Mouse (Mus musculus): ENCODE results near the gene Prss28. TPM values are rescaled to one million over a fixed set of nuclear protein-coding genes. Genes with fewer than 3 reads are reported as not detected.

Prss28 gene
- polyA plus RNA-seq (2015; fragmentation: Nextera tagmentation; extraction: Ambion mirVana), result not detected in 2 replicates

DNA sequence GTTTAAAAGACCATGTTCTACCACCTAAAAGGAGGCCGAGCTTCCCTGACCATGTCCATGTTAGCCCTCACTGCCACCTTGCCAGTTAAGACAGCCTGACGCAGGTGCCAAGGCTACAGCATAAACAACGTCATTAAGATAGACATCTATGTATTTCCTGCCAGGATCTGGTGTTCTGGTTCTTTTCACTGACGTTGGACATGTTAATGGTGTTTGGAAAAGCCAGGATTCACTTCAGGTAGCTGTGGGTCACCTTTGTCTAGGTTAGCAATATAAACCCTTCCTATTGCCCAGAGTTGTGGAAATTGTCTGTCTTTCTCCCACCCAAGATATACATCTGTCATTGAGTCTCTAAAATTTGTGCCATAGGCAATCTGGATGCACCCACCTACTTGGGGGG is at the start of gene Prss28:
Prss28 (plus strand) TSS at position 301 of the 400 bp plus-strand sequence.
- 37% methylated on average over 4 of the region's 4 CpGs for WGBS (ENCODE audit: insufficient replicate concordance)

DNA sequence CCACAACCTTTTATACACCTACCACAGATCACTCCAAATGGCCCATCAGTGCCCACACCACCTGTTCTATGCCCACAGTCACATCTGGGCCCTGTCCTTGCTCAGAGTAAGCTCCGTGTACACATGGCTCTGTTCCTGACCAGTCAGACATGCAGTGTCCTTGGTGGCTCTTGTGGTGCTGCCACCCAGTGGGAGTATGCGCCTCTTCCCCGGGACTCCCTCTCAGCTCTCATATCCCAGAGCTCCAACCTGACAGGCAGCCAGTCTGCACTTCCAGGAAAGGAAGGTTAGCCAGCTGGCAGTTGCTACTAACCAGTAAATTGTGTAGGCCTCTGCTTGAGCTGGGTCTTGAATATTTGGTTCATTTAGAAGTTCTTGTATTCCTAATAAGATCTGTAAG is 44.0 kb upstream of the Prss28 start:
- ATAC-seq (ENCODE audit: low read depth), result 0 out of 2 replicates have a peak, but pooled peaks have one; percentile 31

More for the DNA sequence above, at the start of gene Prss28:
- Histone ChIP-seq H3K9me3 (replicated peaks; ENCODE audit: control insufficient read depth, low read length) (no peaks in the 10 kb centered on the region), H3K4me1 (ENCODE audit: control insufficient read depth, low read depth, low read length) (no peaks in the 10 kb centered on the region), H3K4me2 (ENCODE audit: low read depth, low read length) (no peak within 1 kb of the TSS), H3K9ac (ENCODE audit: low read depth, low read length) (no peak within 1 kb of the TSS), H3K27me3 (ENCODE audit: control insufficient read depth, insufficient read depth, low read depth, low read length) (no peaks in the 10 kb centered on the region), H3K27ac (ENCODE audit: low read length) (no peak within 1 kb of the TSS), H3K36me3 (ENCODE audit: control insufficient read depth, insufficient read depth) (no peaks in the 10 kb centered on the region), H3K4me3 (ENCODE audit: low read depth, low read length) (no peak within 1 kb of the TSS)
- ATAC-seq (ENCODE audit: low read depth), result no peak

DNA sequence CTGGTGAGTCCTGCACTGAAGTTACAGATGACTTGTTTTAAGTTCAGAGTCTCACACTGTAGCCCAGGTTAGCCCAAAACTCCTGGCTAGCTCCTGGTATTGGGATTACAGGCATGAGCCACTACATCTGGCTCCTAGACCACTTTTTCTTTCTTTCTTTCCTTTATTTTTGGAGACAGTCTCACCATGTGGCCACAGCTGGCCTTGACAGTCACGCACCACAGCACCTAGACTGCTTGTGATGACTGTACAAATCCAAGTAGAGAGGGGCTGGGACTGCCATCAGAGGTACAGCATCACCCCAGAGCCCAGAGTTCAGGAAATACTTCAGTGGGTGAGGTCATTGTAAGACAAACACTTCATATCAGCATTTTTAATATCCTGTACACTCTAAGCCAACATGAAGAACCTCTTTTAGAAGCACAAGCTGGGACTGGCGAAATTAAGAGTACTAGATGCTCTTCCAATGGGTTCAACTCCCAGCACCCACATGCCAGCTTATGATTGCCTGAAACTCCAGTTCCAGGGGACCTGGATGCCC is 37.6 kb upstream of the Prss28 start:
- WGBS (ENCODE audit: insufficient replicate concordance), result 65% methylated on average over 2 of the region's 2 CpGs
- Histone ChIP-seq H3K9ac (ENCODE audit: low read depth, low read length) (no peak overlapping the region; the same call in 1 of the 2 replicates), H3K4me3 (ENCODE audit: low read depth, low read length) (no peak overlapping the region), H3K36me3 (ENCODE audit: control insufficient read depth, insufficient read depth) (peaks cover 30% of the 10 kb centered on the region), H3K27me3 (ENCODE audit: control insufficient read depth, insufficient read depth, low read depth, low read length) (no peaks in the 10 kb centered on the region), H3K4me1 (ENCODE audit: control insufficient read depth, low read depth, low read length) (peaks cover 35% of the 10 kb centered on the region), H3K4me2 (ENCODE audit: low read depth, low read length) (peak overlapping the region; percentile 70), H3K9me3 (replicated peaks; ENCODE audit: control insufficient read depth, low read length) (no peaks in the 10 kb centered on the region), H3K27ac (ENCODE audit: low read length) (no peak overlapping the region)
- ATAC-seq (ENCODE audit: low read depth), result no peak

More for the DNA sequence above, 44.0 kb upstream of the Prss28 start:
- H3K9me3 ChIP-seq (replicated peaks; ENCODE audit: control insufficient read depth, low read length), result no peaks in the 10 kb centered on the region
- no peak overlapping the region for H3K27ac ChIP-seq (ENCODE audit: low read length)
- H3K4me3 ChIP-seq (ENCODE audit: low read depth, low read length), result no peak overlapping the region
- peaks cover 60% of the 10 kb centered on the region for H3K36me3 ChIP-seq (ENCODE audit: control insufficient read depth, insufficient read depth)
- no peaks in the 10 kb centered on the region for H3K4me1 ChIP-seq (ENCODE audit: control insufficient read depth, low read depth, low read length)
- 72% methylated on average over 3 of the region's 3 CpGs for WGBS (ENCODE audit: insufficient replicate concordance)
- no peak overlapping the region for H3K4me2 ChIP-seq (ENCODE audit: low read depth, low read length)
- H3K9ac ChIP-seq (ENCODE audit: low read depth, low read length), result no peak overlapping the region
- no peaks in the 10 kb centered on the region for H3K27me3 ChIP-seq (ENCODE audit: control insufficient read depth, insufficient read depth, low read depth, low read length)

DNA sequence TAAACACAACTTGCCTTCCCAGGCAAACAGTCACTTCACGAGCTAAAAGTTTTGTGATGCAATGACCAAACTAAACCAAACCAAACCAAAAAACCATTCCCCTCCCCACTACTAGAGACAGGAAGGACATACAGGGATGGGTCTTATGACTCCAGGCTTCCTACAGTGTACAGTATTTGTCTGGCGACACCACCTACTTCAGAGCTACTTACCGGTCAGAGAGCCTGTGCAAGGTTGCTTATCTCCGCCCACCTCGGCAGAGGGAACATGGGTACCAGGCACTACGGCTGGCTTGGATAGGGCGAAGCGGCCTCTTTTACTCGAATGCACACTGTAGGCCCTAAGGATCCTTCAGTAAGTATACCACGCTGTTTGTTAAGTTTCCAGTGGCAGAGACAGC is 36.1 kb upstream of the Prss28 start:
- H3K9ac ChIP-seq (ENCODE audit: low read depth, low read length), result peak overlapping the region; percentile 99
- peak; percentile 19 for ATAC-seq (ENCODE audit: low read depth)
- WGBS (ENCODE audit: insufficient replicate concordance), result under 1% methylated on average over 10 of the region's 10 CpGs
- peaks cover 16% of the 10 kb centered on the region for H3K36me3 ChIP-seq (ENCODE audit: control insufficient read depth, insufficient read depth)
- no peaks in the 10 kb centered on the region for H3K27me3 ChIP-seq (ENCODE audit: control insufficient read depth, insufficient read depth, low read depth, low read length)
- H3K9me3 ChIP-seq (replicated peaks; ENCODE audit: control insufficient read depth, low read length), result no peaks in the 10 kb centered on the region
- H3K4me3 ChIP-seq (ENCODE audit: low read depth, low read length), result peak overlapping the region; percentile 97
- H3K4me1 ChIP-seq (ENCODE audit: control insufficient read depth, low read depth, low read length), result peaks cover 35% of the 10 kb centered on the region
- H3K27ac ChIP-seq (ENCODE audit: low read length), result peak overlapping the region; percentile 97
- H3K4me2 ChIP-seq (ENCODE audit: low read depth, low read length), result peak overlapping the region; percentile 70

DNA sequence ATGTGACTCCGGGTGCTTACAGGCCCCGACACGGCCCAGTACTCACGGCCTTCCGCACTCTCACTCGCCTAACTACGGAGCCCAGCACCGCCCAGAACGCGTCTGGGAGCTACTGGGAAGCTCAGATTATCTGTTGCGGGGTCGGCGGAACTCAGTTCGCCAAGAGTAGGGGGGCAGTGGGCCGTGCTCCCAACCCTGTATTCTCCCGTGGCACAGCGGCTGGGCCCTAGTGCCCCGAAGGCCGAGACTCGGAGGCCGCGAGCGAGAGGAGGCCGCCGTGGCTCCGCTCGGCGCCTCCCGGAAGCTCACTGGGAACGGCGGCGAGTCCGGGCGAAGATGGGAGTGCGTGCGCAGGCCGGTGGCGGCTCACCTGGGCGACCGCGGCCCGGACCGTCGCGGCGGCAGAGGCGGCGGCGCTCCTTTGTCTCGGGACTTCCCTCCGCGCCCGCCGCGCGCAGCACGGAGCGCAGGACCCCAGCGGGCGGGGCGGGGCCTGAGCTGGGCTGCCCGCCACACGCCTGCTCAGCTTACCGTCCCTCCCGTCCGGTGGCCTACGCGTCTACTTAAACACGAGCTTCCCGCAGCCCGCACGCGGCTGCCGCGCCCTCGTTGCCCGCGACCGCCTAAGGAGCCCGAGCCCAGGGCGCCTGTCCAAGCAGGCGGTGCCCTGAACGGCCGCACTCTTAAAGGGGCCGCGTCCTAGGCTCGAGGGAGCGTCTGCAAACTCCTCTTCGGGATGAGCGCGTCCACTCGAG is 35.3 kb upstream of the Prss28 start:
- 0% methylated on average over 88 of the region's 92 CpGs for WGBS (ENCODE audit: insufficient replicate concordance)
- H3K36me3 ChIP-seq (ENCODE audit: control insufficient read depth, insufficient read depth), result peaks cover 8% of the 10 kb centered on the region
- H3K27me3 ChIP-seq (ENCODE audit: control insufficient read depth, insufficient read depth, low read depth, low read length), result no peaks in the 10 kb centered on the region
- H3K9ac ChIP-seq (ENCODE audit: low read depth, low read length), result peak overlapping the region; percentile 99
- no peaks in the 10 kb centered on the region for H3K9me3 ChIP-seq (replicated peaks; ENCODE audit: control insufficient read depth, low read length)
- H3K4me1 ChIP-seq (ENCODE audit: control insufficient read depth, low read depth, low read length), result peaks cover 35% of the 10 kb centered on the region
- H3K27ac ChIP-seq (ENCODE audit: low read length), result peak overlapping the region; percentile 97
- H3K4me2 ChIP-seq (ENCODE audit: low read depth, low read length), result peak overlapping the region; percentile 70
- peak overlapping the region; percentile 97 for H3K4me3 ChIP-seq (ENCODE audit: low read depth, low read length)
- ATAC-seq (ENCODE audit: low read depth), result peak; percentile 85

DNA sequence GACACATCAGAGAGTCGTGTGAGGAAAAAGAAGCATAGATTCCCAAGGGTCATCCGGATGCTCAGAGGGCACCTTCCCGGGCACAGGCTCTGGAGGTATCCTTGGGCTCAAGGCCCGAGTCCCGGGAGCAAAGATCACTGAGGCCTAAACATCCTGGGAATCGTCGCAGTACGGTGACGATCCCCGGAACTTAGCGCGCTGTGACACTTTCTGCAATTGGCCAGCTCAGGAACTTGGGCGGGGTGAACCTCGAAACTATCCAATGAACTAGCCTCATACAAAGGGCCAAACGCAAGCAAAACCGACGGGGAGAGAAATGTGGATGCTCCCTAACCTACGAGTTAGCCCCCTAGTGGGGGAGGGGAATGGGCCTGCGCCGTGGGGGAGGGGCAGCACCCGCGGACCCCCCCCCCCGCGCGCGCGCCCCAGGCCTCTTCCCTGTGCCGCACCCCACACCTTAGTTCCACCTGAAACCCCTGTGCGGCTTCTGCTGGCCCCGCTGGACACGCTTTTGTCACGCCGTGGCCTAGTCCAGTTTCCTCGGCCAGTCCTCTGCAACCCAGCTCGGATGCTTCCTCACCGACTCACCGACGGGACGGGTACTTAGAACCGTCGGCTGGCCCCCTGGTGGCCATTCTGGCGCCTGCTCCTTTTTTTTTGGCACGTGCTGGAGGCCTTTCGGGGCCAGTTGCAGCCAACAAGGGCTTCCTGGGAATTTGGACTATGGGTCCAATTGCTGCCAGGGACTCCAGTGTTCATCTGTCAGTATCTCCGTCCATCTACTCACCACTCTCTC is 34.5 kb upstream of the Prss28 start:
- Histone ChIP-seq H3K9me3 (replicated peaks; ENCODE audit: control insufficient read depth, low read length) (no peaks in the 10 kb centered on the region), H3K36me3 (ENCODE audit: control insufficient read depth, insufficient read depth) (peaks cover under 1% of the 10 kb centered on the region; the same call in 1 of the 2 replicates), H3K27ac (ENCODE audit: low read length) (peak overlapping the region; percentile 97), H3K27me3 (ENCODE audit: control insufficient read depth, insufficient read depth, low read depth, low read length) (no peaks in the 10 kb centered on the region), H3K4me1 (ENCODE audit: control insufficient read depth, low read depth, low read length) (peaks cover 35% of the 10 kb centered on the region), H3K4me3 (ENCODE audit: low read depth, low read length) (peak overlapping the region; percentile 97), H3K4me2 (ENCODE audit: low read depth, low read length) (peak overlapping the region; percentile 70), H3K9ac (ENCODE audit: low read depth, low read length) (peak overlapping the region; percentile 99)
- ATAC-seq (ENCODE audit: low read depth), result peak; percentile 80
- WGBS (ENCODE audit: insufficient replicate concordance), result 1% methylated on average over 41 of the region's 45 CpGs

DNA sequence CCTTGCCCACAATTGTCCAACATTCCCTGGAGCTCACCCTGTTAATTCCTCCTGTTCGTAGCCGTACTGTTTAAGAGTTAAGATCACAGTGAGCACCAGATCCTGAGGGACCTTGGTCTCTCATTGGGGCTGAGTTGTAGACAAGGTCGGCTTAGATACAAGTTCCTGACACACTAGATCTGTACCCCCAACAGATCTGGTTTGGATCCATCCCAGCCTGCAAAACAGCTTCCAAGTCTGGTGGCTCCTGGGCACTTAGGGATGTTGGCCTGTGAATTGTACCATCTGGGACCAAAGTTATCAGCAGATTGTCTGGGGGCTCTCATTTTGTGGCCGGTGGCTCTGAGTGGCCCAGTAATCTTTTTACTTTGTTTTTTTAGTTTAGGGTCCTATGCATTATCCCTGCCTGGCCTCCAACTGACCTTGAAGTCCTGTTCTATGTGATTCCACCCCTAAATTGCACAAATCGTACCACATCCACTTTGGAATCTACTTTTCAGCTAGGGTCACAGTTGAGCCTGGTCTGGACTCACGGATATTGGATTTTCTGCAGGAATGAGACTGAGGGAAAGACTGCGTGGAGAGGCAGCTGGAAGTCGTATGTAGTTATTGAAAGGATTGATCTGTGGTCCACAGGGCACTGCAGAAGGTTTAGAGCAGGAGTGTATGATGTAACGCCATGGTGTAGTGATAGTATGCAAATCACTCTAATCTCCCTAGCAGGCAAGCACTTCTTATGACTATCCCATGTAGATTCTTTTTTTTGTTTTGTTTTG is 33.7 kb upstream of the Prss28 start, which contains the start of gene Ube2i:
Ube2i (minus strand) TSS at position 52 of the 776 bp plus-strand sequence.
- Histone ChIP-seq H3K4me3 (ENCODE audit: low read depth, low read length) (peak within 1 kb of the TSS; percentile 97), H3K4me2 (ENCODE audit: low read depth, low read length) (peak within 1 kb of the TSS; percentile 70), H3K9me3 (replicated peaks; ENCODE audit: control insufficient read depth, low read length) (no peaks in the 10 kb centered on the region), H3K9ac (ENCODE audit: low read depth, low read length) (peak within 1 kb of the TSS; percentile 99), H3K4me1 (ENCODE audit: control insufficient read depth, low read depth, low read length) (peaks cover 35% of the 10 kb centered on the region), H3K36me3 (ENCODE audit: control insufficient read depth, insufficient read depth) (no peaks in the 10 kb centered on the region), H3K27me3 (ENCODE audit: control insufficient read depth, insufficient read depth, low read depth, low read length) (no peaks in the 10 kb centered on the region), H3K27ac (ENCODE audit: low read length) (peak within 1 kb of the TSS; percentile 97)
- no peak for ATAC-seq (ENCODE audit: low read depth)
- WGBS (ENCODE audit: insufficient replicate concordance), result 67% methylated on average over 9 of the region's 9 CpGs

DNA sequence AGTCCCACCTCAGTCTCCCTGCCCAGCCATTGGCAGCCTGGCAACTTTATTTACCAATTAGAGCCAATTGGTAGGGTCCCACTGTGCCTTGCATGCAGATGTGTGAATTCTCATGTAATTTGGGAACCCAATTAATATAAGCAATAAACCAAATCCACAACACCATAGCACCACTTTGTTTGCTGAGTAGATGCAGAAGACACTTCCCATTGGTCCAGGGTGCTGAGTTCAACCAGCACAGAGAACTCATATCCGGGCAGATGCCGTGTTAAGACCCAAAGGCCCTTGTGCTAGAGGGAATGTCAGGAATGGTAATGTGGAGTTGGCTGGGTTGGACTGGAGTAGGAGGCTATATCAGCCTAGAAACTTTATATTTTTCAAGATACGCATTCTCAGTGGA is 32.6 kb upstream of the Prss28 start:
- Histone ChIP-seq H3K27me3 (ENCODE audit: control insufficient read depth, insufficient read depth, low read depth, low read length) (no peaks in the 10 kb centered on the region), H3K9me3 (replicated peaks; ENCODE audit: control insufficient read depth, low read length) (no peaks in the 10 kb centered on the region), H3K27ac (ENCODE audit: low read length) (no peak overlapping the region), H3K4me3 (ENCODE audit: low read depth, low read length) (no peak overlapping the region), H3K9ac (ENCODE audit: low read depth, low read length) (no peak overlapping the region), H3K4me2 (ENCODE audit: low read depth, low read length) (no peak overlapping the region), H3K36me3 (ENCODE audit: control insufficient read depth, insufficient read depth) (no peaks in the 10 kb centered on the region), H3K4me1 (ENCODE audit: control insufficient read depth, low read depth, low read length) (peaks cover 24% of the 10 kb centered on the region)
- no peak for ATAC-seq (ENCODE audit: low read depth)
- WGBS (ENCODE audit: insufficient replicate concordance), result 82% methylated on average over 3 of the region's 3 CpGs

All from liver, embryonic 16.5 days (tissue).